Mouse (Mus musculus): ENCODE data around the gene Ctrb1. TPM values are rescaled to one million over a fixed set of nuclear protein-coding genes. Genes with fewer than 3 reads are reported as not detected.
A peak's percentile ranks its signal among the peaks of the same experiment; 100 is the strongest.

Gene Ctrb1
- polyA plus RNA-seq, 1 experiment from 2014 or later, result not detected

DNA sequence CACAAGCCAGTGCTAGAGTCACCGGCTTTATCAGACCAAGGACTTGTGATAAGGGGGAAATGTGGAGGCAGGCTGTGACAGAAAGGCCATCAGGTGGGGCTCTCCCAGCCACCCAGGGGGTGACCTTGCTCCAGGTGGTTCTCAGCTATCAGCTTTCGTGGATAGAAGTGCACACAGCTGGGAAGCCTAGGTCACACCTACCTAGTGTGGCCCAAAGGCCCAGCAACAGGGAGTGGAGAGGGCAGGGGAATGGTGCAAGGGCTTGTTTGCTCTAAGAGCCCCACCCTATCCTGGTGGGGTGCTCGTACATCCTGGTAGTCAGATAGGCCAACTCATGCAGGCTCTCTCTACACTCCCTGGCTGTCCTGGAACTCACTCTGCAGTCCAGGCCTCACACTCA is 14.4 kb upstream of the Ctrb1 start:
- WGBS, result 16% methylated on average over 3 of the region's 3 CpGs
- Histone ChIP-seq H3K9ac (no peak overlapping the region), H3K27ac (ENCODE audit: poor library complexity, severe bottlenecking) (no peak overlapping the region)

DNA sequence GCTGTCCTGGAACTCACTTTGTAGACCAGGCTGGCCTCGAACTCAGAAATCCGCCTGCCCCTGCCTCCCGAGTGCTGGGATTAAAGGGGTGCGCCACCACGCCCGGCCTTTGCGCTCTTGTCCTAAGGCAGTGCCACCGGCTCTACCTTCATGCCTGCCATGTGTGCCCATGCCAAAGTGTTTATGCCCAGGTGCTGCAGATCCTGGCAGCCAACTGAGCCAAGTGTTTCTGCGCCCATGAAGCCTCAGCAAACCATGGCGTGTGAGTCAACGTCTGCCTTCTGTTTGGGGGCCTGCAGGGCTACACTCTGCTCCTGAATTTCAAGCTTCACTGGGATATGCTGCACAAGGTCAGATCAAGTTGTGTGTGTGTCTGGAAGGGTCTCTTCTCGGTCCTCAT is 13.8 kb upstream of the Ctrb1 start:
- no peak for ATAC-seq (ENCODE audit: insufficient number of reproducible peaks, low FRiP score)
- no peak overlapping the region for H3K4me2 ChIP-seq
- H3K9me3 ChIP-seq (replicated peaks), result no peaks in the 10 kb centered on the region
- no peaks in the 10 kb centered on the region for H3K27me3 ChIP-seq (replicated peaks)
- no peak overlapping the region for H3K4me3 ChIP-seq
- no peak overlapping the region for H3K27ac ChIP-seq (ENCODE audit: poor library complexity, severe bottlenecking)
- 88% methylated on average over 12 of the region's 12 CpGs for WGBS
- no peak overlapping the region for H3K9ac ChIP-seq
- peaks cover 16% of the 10 kb centered on the region for H3K36me3 ChIP-seq
- H3K4me1 ChIP-seq (replicated peaks), result peaks cover 24% of the 10 kb centered on the region

More for the DNA sequence above, 14.4 kb upstream of the Ctrb1 start:
- ATAC-seq (ENCODE audit: insufficient number of reproducible peaks, low FRiP score), result no peak
- Histone ChIP-seq H3K27me3 (replicated peaks) (no peaks in the 10 kb centered on the region), H3K36me3 (peaks cover 22% of the 10 kb centered on the region), H3K4me1 (replicated peaks) (peaks cover 24% of the 10 kb centered on the region), H3K4me3 (no peak overlapping the region), H3K9me3 (replicated peaks) (no peaks in the 10 kb centered on the region), H3K4me2 (no peak overlapping the region)

DNA sequence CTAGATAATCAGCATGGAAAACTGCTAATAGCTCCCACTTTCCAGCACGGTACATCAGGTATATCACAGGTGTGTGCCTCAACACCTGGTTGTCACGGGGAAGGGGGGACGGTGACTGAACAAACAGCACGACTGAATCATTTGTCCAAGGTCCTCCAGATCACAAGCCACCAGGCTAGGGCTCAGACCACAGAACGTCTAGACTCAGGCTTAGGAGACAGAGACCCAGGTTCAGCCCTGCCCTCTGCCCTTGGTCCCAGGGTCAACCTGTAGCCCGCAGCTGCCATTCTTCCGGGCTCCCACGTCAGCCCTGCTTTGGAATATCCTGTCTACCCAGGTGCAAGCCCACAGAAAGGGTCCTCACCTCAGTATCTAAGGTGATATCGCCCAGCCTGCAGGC is 10.6 kb upstream of the Ctrb1 start:
- H3K27me3 ChIP-seq (replicated peaks), result no peaks in the 10 kb centered on the region
- H3K4me1 ChIP-seq (replicated peaks), result peaks cover 18% of the 10 kb centered on the region
- ATAC-seq (ENCODE audit: insufficient number of reproducible peaks, low FRiP score), result no peak
- H3K36me3 ChIP-seq, result no peaks in the 10 kb centered on the region
- H3K9me3 ChIP-seq (replicated peaks), result no peaks in the 10 kb centered on the region
- no peak overlapping the region for H3K4me2 ChIP-seq
- no peak overlapping the region for H3K4me3 ChIP-seq
- 80% methylated on average over 9 of the region's 9 CpGs for WGBS
- no peak overlapping the region for H3K27ac ChIP-seq (ENCODE audit: poor library complexity, severe bottlenecking)
- H3K9ac ChIP-seq, result no peak overlapping the region

DNA sequence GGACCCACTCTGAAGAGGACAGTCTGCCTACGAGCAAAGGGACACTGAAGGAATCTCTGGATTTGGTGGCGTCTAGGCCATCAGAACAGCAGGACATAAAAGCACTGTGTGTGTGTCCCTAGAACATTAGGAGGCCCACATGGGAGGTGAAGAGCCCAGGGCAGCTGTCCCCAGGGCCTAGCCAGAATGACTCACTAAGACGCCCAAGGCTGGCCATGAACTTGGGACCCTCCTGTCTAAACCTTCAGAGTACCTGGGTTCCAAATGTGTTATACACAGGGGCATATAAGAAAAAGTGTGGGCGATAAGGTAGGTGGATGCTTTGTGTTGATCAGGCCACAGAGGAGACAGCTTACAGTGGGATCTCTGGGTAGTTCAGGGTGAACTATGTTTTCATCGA is 9.9 kb upstream of the Ctrb1 start:
- no peak overlapping the region for H3K9ac ChIP-seq
- no peak for ATAC-seq (ENCODE audit: insufficient number of reproducible peaks, low FRiP score)
- no peak overlapping the region for H3K4me2 ChIP-seq
- H3K4me1 ChIP-seq (replicated peaks), result peaks cover 12% of the 10 kb centered on the region
- no peaks in the 10 kb centered on the region for H3K9me3 ChIP-seq (replicated peaks)
- WGBS, result 81% methylated on average over 5 of the region's 5 CpGs
- H3K36me3 ChIP-seq, result no peaks in the 10 kb centered on the region
- no peaks in the 10 kb centered on the region for H3K27me3 ChIP-seq (replicated peaks)
- H3K27ac ChIP-seq (ENCODE audit: poor library complexity, severe bottlenecking), result no peak overlapping the region
- no peak overlapping the region for H3K4me3 ChIP-seq

DNA sequence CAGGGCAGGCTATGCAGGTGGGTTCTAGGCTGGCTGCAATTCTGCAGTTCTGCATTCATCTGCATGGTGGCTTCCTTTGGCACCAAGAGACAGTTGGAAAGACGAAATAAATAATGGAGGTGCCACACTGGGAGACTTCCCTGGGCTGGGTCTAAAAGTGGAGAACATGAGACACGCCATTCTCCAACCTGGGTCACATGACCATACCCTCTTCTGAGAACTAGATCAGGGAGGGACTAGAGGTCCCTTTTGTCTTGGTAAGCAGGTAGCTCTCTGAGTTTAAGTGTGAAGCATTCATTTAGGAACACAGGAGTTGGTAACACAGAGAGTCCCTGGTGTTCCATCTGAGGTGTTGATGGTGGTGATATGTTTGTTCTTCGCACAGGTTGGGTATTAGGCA is 9.4 kb upstream of the Ctrb1 start:
- Histone ChIP-seq H3K9ac (no peak overlapping the region), H3K4me1 (replicated peaks) (peaks cover 11% of the 10 kb centered on the region), H3K4me3 (no peak overlapping the region), H3K27me3 (replicated peaks) (no peaks in the 10 kb centered on the region), H3K36me3 (no peaks in the 10 kb centered on the region), H3K4me2 (no peak overlapping the region), H3K27ac (ENCODE audit: poor library complexity, severe bottlenecking) (no peak overlapping the region), H3K9me3 (replicated peaks) (no peaks in the 10 kb centered on the region)
- no peak for ATAC-seq (ENCODE audit: insufficient number of reproducible peaks, low FRiP score)
- 81% methylated on average over 3 of the region's 3 CpGs for WGBS

DNA sequence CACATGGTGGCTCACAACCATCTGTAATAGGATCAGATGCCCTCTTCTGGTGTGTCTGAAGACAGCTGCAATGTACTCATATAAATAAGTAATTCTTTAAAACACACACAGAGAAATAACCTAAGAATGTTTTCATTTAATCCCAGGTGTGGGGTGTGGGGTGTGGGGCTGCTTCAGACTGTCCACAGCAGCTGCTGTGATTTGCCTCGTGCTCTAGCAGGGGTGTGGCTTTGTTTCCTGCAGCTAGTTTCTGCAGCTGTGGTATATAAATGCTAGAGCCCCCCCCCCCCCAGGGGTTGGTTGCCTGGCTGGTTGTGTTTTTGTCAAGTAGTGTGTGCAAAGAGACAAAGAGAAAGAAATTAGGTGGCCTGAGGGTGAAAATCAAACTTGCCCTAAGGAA is 8.2 kb upstream of the Ctrb1 start:
- 40% methylated on average over 1 of the region's 1 CpGs for WGBS
- Histone ChIP-seq H3K27ac (ENCODE audit: poor library complexity, severe bottlenecking) (no peak overlapping the region), H3K4me1 (replicated peaks) (0 out of 2 replicates have a peak, but pooled peaks cover 6% of the 10 kb centered on the region), H3K4me2 (no peak overlapping the region), H3K9me3 (replicated peaks) (no peaks in the 10 kb centered on the region), H3K36me3 (no peaks in the 10 kb centered on the region), H3K9ac (no peak overlapping the region), H3K27me3 (replicated peaks) (no peaks in the 10 kb centered on the region), H3K4me3 (no peak overlapping the region)
- ATAC-seq (ENCODE audit: insufficient number of reproducible peaks, low FRiP score), result no peak

DNA sequence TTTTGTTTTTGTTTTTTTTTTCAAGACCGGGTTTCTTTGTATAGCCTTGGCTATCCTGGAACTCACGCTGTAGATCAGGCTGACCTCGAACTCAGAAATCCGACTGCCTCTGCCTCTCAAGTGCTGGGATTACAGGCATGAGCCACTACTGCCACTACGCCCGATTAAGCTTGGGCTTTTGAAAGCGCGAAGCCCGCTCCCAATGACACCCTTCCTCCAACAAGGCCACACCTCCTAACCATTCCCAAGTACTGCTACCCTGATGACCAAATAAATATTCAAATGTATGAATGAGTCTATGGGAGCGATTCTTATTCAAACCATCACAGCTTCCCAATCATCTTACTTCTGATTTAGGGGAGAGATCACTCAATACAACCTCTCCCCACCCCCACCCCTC is 6.8 kb upstream of the Ctrb1 start:
- H3K9me3 ChIP-seq (replicated peaks), result no peaks in the 10 kb centered on the region
- H3K4me1 ChIP-seq (replicated peaks), result peaks cover 12% of the 10 kb centered on the region; the same call in 1 of the 2 replicates
- no peak overlapping the region for H3K27ac ChIP-seq (ENCODE audit: poor library complexity, severe bottlenecking)
- no peaks in the 10 kb centered on the region for H3K36me3 ChIP-seq
- H3K4me2 ChIP-seq, result no peak overlapping the region
- H3K4me3 ChIP-seq, result no peak overlapping the region
- no peak for ATAC-seq (ENCODE audit: insufficient number of reproducible peaks, low FRiP score)
- WGBS, result 75% methylated on average over 10 of the region's 10 CpGs
- H3K9ac ChIP-seq, result no peak overlapping the region
- H3K27me3 ChIP-seq (replicated peaks), result no peaks in the 10 kb centered on the region

DNA sequence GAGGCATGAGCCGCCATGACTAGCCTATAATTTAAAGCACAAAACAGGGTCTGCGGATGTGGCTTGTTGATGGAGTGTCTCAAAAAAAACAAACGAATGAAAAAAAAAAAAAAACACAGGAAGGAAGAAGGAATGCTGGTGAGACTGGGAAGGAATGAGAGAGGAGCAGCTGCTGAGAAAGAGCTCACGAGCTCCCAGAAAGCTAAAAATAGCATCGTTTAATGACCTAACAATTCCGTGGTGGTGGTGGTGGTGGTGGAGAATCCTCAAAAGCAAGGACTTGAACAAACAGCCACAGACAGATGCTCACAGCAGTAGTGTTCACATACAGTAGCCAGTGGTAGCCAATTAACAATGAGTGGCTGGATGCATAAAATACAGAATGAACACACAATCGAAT is 4.6 kb upstream of the Ctrb1 start:
- Histone ChIP-seq H3K9ac (no peak overlapping the region), H3K4me1 (replicated peaks) (peaks cover 12% of the 10 kb centered on the region; the same call in 1 of the 2 replicates), H3K27ac (ENCODE audit: poor library complexity, severe bottlenecking) (no peak overlapping the region), H3K9me3 (replicated peaks) (no peaks in the 10 kb centered on the region), H3K4me2 (no peak overlapping the region), H3K4me3 (no peak overlapping the region), H3K27me3 (replicated peaks) (no peaks in the 10 kb centered on the region), H3K36me3 (no peaks in the 10 kb centered on the region)
- 47% methylated on average over 7 of the region's 7 CpGs for WGBS
- no peak for ATAC-seq (ENCODE audit: insufficient number of reproducible peaks, low FRiP score)

DNA sequence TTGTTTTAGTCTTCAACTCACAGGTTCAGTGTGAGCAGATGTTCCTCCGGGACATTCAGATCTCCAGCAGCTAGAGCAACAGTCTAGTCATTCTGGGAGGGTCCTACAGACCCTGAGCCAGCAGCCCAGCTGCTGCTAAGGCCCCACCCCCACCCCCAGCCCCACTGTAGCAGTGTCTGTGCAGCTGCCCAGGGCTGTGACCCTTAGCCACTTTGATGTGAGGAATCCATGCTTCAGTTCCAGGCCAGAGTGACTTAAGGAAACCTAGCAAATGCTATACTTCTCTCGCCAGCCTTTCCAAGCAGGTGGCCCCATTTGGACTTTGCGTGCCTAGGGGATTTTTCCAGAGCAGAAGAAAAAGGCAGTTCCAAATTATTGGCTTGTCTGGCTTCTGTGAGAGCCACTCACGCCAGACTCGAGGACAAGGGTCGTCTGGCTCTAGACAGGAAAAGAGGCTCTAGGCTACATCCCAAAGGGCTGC is 2.5 kb upstream of the Ctrb1 start:
- H3K4me2 ChIP-seq, result no peak overlapping the region
- no peaks in the 10 kb centered on the region for H3K9me3 ChIP-seq (replicated peaks)
- H3K4me3 ChIP-seq, result no peak overlapping the region
- H3K9ac ChIP-seq, result no peak overlapping the region
- H3K36me3 ChIP-seq, result no peaks in the 10 kb centered on the region
- H3K4me1 ChIP-seq (replicated peaks), result peaks cover 12% of the 10 kb centered on the region; the same call in 1 of the 2 replicates
- no peaks in the 10 kb centered on the region for H3K27me3 ChIP-seq (replicated peaks)
- 46% methylated on average over 6 of the region's 6 CpGs for WGBS
- no peak for ATAC-seq (ENCODE audit: insufficient number of reproducible peaks, low FRiP score)
- H3K27ac ChIP-seq (ENCODE audit: poor library complexity, severe bottlenecking), result no peak overlapping the region

DNA sequence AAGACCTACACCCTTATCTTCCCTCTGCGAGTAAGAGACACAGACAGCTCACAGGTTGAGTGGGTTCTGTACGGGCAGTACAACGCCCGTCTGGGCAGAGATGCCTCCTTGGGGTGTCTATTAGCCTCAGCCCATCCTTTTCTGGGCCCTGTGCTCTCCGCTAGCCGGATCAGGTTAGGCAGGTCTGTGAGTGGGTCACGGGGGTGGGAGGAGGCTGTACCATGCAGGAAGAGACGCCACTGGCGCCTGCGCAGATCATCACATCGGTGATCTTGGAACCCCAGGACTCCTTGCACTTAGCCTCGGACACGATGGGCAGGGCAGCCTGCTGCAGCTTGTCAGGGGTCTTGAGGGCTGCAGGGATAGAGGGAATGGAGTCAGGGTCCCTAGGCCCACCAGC is 3.9 kb downstream of the Ctrb1 start:
- 77% methylated on average over 13 of the region's 13 CpGs for WGBS
- Histone ChIP-seq H3K36me3 (no peaks in the 10 kb centered on the region), H3K27me3 (replicated peaks) (no peaks in the 10 kb centered on the region; the same call in 1 of the 2 replicates), H3K27ac (ENCODE audit: poor library complexity, severe bottlenecking) (no peak overlapping the region), H3K9me3 (replicated peaks) (no peaks in the 10 kb centered on the region), H3K9ac (no peak overlapping the region), H3K4me2 (no peak overlapping the region), H3K4me3 (no peak overlapping the region), H3K4me1 (replicated peaks) (no peaks in the 10 kb centered on the region)
- peak; percentile 43; the same call in 1 of the 2 replicates for ATAC-seq (ENCODE audit: insufficient number of reproducible peaks, low FRiP score)

DNA sequence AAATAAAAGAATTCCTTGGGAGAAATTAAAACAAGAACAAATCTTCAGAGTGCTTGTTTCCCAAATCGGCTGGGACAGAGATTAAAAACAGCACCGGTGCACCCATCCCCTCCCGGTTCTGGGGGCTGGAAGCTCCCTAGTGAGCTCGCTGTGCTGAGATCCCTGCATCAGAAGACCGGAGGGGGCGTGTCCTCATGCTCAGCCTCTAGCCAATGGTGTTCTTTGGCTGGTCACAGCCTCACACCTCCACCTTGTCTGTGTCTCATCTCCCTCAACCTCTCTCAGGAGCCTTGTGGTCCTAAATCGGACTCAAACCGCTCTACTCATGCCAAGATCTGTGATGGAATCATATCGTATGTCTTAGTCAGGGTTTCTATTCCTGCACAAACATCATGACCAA is 8.3 kb downstream of the Ctrb1 start:
- no peak for ATAC-seq (ENCODE audit: insufficient number of reproducible peaks, low FRiP score)
- H3K4me1 ChIP-seq (replicated peaks), result no peaks in the 10 kb centered on the region
- no peak overlapping the region for H3K27ac ChIP-seq (ENCODE audit: poor library complexity, severe bottlenecking)
- no peak overlapping the region for H3K9ac ChIP-seq
- H3K4me2 ChIP-seq, result no peak overlapping the region
- H3K9me3 ChIP-seq (replicated peaks), result no peaks in the 10 kb centered on the region
- 21% methylated on average over 9 of the region's 9 CpGs for WGBS
- H3K36me3 ChIP-seq, result no peaks in the 10 kb centered on the region
- H3K27me3 ChIP-seq (replicated peaks), result no peaks in the 10 kb centered on the region; the same call in 1 of the 2 replicates
- H3K4me3 ChIP-seq, result no peak overlapping the region

DNA sequence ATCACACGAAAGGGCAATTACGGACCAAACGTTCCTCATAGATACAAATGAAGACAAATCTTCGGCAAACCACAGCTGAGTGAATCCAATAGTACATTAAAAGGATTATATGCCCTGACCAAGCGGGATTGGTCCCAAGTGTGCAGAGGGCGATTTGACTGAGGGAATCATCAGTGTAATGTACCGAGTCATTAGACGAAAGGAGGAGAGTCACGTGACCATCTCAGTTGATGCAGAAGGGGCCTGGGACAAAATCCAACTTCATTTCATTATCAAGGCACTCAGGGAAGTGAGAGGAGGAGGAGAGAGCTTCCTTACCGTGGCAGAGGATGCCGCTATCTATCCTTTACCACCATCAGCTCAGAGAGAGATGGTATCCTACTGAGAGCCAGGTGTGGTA is 9.7 kb downstream of the Ctrb1 start:
- H3K27ac ChIP-seq (ENCODE audit: poor library complexity, severe bottlenecking), result no peak overlapping the region
- no peak overlapping the region for H3K4me2 ChIP-seq
- no peaks in the 10 kb centered on the region for H3K4me1 ChIP-seq (replicated peaks)
- H3K36me3 ChIP-seq, result no peaks in the 10 kb centered on the region
- H3K4me3 ChIP-seq, result no peak overlapping the region
- 69% methylated on average over 11 of the region's 11 CpGs for WGBS
- H3K27me3 ChIP-seq (replicated peaks), result no peaks in the 10 kb centered on the region; the same call in 1 of the 2 replicates
- ATAC-seq (ENCODE audit: insufficient number of reproducible peaks, low FRiP score), result no peak
- peaks cover 6% of the 10 kb centered on the region; the same call in 1 of the 2 replicates for H3K9me3 ChIP-seq (replicated peaks)
- H3K9ac ChIP-seq, result no peak overlapping the region
